Mouse (Mus musculus): ENCODE measurements around the gene Stx17.

Stx17 gene

DNA sequence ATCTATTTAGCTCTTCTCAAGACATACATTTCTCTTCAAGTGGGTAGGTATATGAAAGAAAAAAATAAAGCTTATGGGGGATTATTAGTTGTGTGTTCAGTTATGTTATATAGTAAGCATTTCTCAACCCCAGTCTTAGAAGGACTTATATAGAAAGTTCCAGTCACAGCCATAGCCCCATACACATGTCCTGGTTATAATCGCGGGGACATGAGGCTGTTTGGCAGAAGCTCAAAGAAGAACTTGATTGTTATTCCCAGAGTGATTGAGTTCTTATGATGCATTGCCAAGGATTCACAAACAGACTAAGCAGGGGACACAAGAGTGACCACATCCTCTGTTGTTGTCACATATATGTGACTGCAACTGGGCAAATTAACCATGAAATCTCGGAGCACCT lies 51.0 kb downstream of the Stx17 start:
- DNase-seq: no peak

DNA sequence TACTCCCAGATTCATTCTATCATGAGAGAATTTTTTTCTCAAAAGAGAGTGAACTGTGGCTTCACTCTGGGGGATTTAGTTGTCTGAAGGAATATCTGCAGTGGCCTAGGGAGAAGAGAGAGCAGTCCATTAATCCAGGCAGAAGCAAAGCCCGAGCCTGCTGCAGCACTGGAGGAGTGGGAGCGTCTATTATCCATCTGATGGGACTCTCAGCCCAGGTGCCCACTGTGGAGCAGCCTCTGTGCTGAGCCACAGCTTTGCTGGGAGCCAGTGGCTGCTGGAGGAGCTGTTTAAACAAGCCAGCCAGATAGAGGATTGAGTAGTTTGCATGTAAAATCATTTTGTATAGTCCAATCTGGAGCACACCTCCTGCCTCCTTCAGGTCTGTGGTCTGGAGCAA lies 56.2 kb downstream of the Stx17 start:
- DNase-seq: no peak

DNA sequence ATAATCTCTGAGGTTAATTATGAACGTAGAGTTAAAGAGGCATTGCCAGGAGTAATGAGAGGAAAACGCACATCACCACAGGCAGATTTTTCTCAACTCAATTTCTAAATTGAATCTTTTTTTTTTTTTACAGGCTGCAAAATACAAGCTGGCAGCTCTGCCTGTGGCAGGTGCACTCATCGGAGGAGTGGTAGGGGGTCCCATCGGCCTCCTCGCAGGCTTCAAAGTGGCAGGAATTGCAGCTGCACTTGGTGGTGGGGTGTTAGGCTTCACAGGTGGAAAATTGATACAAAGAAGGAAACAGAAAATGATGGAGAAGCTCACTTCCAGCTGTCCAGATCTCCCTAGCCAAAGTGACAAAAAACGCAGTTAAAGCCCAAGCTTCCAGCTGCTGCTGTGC lies 56.7 kb downstream of the Stx17 start:
- no peak for DNase-seq

DNA sequence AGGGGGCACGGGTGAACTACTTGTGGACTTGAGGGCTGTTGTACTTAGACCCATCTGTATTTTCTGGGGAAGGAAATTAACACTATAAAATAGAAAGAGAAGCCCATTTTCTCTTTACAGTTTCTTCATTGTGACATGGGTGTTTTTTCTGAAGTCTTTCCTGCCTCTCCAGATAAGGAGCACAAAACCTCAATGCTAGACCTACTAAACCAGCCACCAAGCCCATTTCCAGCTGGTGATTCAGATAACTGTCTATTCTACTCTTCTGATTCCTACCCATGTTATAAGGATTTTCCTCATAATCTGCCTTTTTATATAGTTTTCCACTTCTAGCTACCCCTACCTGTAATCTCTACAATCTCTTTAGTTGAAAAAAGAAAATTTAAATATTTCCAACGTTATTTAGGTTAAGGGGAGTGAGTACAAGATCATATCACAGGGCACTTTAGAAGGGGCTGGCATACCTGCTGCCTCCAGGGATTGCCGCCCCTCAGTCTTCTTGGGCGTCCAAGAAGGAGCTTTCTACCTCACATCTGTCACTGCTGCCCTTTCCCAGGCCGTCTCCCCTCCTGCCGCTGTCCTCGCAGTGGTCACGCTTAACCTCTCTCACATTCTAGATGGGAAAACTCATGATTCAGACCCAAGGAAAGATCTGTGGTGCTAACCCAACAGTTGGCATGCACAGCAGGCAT lies 57.5 kb downstream of the Stx17 start:
- no peak for DNase-seq

DNA sequence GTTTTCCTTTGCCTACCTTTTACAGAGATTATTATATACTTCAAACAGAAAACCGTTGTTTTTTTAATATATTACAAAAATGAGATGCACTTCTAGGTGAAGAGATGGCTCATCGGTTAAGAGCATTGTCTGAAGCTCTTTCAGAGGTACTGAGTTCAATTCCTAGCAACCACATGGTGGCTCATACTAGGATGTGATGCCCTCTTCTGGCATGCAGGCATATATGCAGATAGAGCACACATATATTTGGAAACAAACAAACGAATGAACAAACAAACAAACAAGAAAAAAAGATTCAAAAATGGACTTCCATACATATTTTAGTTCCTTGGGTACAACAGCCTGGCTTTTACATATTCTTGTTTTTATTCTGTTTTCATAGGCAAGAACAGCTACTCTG lies 73.2 kb downstream of the Stx17 start:
- no peak for DNase-seq

DNA sequence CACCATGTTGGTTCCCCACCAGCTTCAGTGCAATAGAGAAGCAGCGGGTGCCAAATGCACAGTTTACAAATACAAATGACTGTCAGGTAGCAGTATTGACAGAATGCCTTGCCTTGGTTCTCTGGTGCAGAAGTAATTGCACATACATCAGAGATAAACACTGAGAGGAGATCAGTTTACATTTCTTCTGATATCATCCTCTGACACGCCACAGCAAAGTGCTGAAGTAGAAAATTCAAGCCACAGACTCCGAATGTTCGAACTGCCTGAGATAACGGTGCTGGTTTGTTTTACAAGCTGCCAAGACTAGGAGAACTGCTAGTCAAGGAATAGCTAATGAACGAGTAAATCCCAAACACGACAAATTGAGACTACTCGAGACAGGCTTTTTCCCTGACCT lies 73.7 kb downstream of the Stx17 start:
- no peak for DNase-seq

DNA sequence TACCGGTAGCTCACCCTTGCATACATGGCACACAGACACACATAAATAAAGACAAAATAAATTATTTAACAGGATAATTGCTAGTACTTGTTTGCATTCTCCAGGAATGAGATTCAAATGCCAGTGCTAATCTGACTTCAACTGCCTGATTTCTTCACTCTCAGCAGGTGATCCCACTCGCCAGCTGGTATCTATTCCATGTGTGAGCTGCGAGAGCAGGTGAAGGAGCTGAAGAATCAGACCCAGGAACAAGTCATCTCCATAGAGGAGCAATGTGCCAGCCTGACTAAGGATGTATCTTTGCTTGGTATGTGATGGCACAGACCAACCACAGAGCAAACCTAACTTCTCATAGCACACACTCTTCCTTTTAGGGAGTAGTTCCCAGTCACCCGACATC lies 78.8 kb downstream of the Stx17 start:
- DNase-seq: no peak

DNA sequence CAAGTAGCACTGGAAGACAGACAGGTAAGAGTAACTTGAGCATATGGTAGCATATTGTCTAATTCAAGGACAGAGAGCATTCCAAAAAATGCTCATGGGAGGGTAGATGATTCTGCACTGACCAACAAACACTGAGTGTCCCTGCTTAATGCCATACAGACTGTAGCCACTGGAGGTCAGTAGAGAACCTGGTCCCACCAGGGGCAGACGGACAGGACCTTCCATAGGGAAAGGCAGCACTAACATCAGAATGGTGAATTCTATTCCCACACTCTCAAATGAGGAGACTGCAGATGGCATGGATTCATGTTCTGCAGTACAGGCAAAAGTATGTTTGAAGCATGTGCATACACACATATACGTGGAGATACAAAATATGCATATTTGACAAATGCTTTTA lies 100.5 kb downstream of the Stx17 start:
- peak; percentile 81 for DNase-seq

DNA sequence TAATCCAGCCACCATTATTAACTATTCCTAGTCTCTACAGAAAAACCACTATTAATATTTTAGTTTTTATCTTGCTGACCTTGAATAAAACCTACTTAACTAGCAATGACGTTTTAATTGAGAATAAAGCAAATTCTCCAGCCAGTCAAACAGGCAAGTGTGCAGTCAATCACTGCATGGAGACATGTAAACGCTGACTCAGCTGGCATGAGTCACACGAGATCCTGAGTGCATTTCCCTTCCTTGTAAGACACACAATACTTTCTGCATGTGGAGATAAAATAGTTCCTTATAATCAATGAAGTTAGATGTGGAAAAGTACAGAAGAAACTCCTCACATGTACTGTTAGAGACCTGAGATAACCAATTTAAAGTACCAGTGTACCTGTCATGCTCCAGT lies 100.9 kb downstream of the Stx17 start:
- no peak for DNase-seq

DNA sequence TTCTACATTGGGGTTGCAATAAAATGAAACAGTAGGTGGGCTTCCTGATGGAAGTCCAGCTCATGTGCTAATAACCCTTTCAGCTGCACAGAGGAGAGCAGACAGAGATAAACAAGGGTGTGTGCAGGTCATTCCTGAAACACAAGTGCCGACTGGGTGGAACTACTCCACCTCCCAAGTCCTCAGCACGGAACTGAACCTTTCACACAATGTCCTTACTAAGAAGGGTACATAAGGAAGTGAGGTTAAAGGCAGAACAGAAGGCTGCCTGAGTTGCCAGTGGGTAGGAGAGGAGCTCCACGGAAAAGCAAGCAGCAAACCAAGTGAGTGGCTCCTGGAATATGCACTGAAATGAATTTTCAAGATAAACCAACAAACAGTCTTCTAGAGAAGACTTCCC lies 102.1 kb downstream of the Stx17 start:
- DNase-seq: no peak
